Mouse (Mus musculus) neural tube, embryonic 15.5 days (tissue): ENCODE data around the gene Car14. TPM values are rescaled to one million over a fixed set of nuclear protein-coding genes. Genes with fewer than 3 reads are reported as not detected.

ENCODE experiments used
- ATAC-seq: fragments of 200-750 bp; cut with Nextera tagmentation; 2 replicates; pipeline ENCODE4 v1.8.0; 2017; ENCODE audit warnings: mild to moderate bottlenecking, moderate TSS enrichment, moderate library complexity; ENCODE audit not compliant: low FRiP score
- H3K27ac ChIP-seq: fragments of 300-500 bp; sonication (generic); replicated peaks from 2 replicates; pipeline ENCODE4 v1.5.1; 2015; ENCODE audit warnings: mild to moderate bottlenecking, inconsistent platforms
- H3K27me3 ChIP-seq: fragments of 300-500 bp; sonication (generic); replicated peaks from 2 replicates; pipeline ENCODE4 v1.6.1; 2015; ENCODE audit warnings: inconsistent platforms
- H3K36me3 ChIP-seq: fragments of 300-500 bp; sonication (generic); 2 replicates; pipeline ENCODE4 v1.6.1; 2015; ENCODE audit warnings: inconsistent platforms
- H3K4me1 ChIP-seq: fragments of 300-500 bp; sonication (generic); 2 replicates; pipeline ENCODE4 v1.6.1; 2015; ENCODE audit warnings: inconsistent platforms
- H3K4me2 ChIP-seq: fragments of 300-500 bp; sonication (generic); 2 replicates; pipeline ENCODE4 v1.6.1; 2015; ENCODE audit warnings: inconsistent platforms, mild to moderate bottlenecking, moderate library complexity
- H3K4me3 ChIP-seq: fragments of 300-500 bp; sonication (generic); replicated peaks from 2 replicates; pipeline ENCODE4 v1.5.1; 2015; ENCODE audit warnings: mild to moderate bottlenecking, inconsistent platforms
- H3K9ac ChIP-seq: fragments of 300-500 bp; sonication (generic); replicated peaks from 2 replicates; pipeline ENCODE4 v1.6.1; 2015; ENCODE audit warnings: mild to moderate bottlenecking, inconsistent platforms
- H3K9me3 ChIP-seq: fragments of 300-500 bp; sonication (generic); replicated peaks from 2 replicates; pipeline ENCODE4 v1.6.1; 2016; ENCODE audit warnings: inconsistent platforms
- WGBS: fragments of 180-500 bp; shearing (Covaris S2); methylation state at CpG from one replicate; pipeline ENCODE4 v1.1.7; 2015; ENCODE audit warnings: mixed read lengths; 5-methylcytosine and 5-hydroxymethylcytosine counted together
- polyA plus RNA-seq: library from polyadenylated mRNA; unstranded; fragments of >200 nt; fragmentation: Nextera tagmentation; extraction: Ambion mirVana; gene quantifications from 2 replicates; pipeline ENCODE4 v1.2.1, GENCODE M21; 2015

Gene Car14
- polyA plus RNA-seq, 1 experiment from 2014 or later, result 1.3 TPM

- H3K4me1 ChIP-seq, result 0 out of 2 replicates have a peak, but pooled peaks cover 12% of the 10 kb centered on the region
- H3K9ac ChIP-seq, result no peak overlapping the region
- no peaks in the 10 kb centered on the region for H3K27me3 ChIP-seq
- H3K4me3 ChIP-seq, result no peak overlapping the region
- 97% methylated on average over 1 of the region's 1 CpGs for WGBS
- no peaks in the 10 kb centered on the region for H3K9me3 ChIP-seq
- no peak overlapping the region for H3K27ac ChIP-seq
- H3K4me2 ChIP-seq, result no peak overlapping the region
- H3K36me3 ChIP-seq, result peaks cover 43% of the 10 kb centered on the region
- no peak for ATAC-seq
These were observed 30.0 kb upstream of the Car14 start for GRCm38 (mm10) chr3:95934448-95934847.

DNA sequence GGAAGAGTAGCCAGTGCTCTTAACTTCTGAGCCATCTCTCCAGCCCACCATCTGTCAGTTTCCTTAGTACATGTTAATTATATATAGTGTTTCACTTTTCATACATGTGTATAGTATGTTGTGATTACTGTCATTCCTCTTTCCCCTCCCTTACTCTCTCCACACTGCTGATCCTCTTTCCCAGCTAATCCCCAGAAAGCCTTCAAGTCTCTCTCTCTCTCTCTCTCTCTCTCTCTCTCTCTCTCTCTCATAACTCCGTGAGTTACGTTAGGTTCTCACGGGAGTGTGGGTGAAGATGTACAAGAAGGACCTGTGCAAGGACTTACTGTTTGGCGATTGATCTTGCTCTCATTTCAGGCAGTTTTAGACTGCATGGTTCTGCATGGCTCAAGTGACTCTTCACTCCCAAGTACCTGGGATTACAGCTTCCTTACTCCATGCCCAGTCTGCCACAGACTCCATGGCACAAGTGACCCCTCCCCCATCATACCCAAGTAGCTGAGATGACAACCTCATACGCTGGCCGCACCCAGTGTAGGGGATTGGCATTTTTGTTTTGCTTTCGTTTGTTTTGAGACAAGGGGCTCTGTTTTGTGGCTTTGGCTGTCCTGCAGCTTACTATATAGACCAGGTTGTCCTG, 28.7 kb upstream of the Car14 start:
- no peak for ATAC-seq
- Histone ChIP-seq H3K4me2 (no peak overlapping the region), H3K36me3 (peaks cover 31% of the 10 kb centered on the region), H3K4me3 (no peak overlapping the region), H3K27me3 (no peaks in the 10 kb centered on the region), H3K9ac (no peak overlapping the region), H3K4me1 (peaks cover 16% of the 10 kb centered on the region; the same call in 1 of the 2 replicates), H3K9me3 (no peaks in the 10 kb centered on the region), H3K27ac (no peak overlapping the region)
- WGBS, result 94% methylated on average over 7 of the region's 7 CpGs

DNA sequence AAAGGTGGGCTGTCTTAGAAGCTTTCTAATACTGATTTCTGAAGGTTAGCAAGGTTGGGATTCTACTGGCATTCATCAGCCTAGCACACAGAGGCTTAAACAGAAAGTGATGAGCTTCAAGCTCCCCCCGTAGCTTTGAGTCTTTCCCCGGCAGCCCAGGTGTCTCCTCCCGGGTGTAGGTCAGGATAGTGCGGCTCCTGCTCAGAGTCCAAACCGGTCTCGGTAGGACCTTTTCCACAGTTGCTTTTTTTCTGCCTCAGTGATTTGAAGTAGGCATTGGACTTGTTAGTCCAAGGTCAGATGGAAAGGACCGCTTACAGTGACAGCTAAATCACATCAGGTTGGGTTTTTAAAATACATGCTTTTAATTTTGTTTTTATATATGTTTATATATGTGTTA, 28.1 kb upstream of the Car14 start:
- ATAC-seq, result no peak
- Histone ChIP-seq H3K36me3 (peaks cover 24% of the 10 kb centered on the region), H3K27me3 (no peaks in the 10 kb centered on the region), H3K9ac (no peak overlapping the region), H3K4me2 (no peak overlapping the region), H3K27ac (no peak overlapping the region), H3K4me3 (no peak overlapping the region), H3K4me1 (peaks cover 16% of the 10 kb centered on the region; the same call in 1 of the 2 replicates), H3K9me3 (no peaks in the 10 kb centered on the region)
- 96% methylated on average over 7 of the region's 7 CpGs for WGBS

DNA sequence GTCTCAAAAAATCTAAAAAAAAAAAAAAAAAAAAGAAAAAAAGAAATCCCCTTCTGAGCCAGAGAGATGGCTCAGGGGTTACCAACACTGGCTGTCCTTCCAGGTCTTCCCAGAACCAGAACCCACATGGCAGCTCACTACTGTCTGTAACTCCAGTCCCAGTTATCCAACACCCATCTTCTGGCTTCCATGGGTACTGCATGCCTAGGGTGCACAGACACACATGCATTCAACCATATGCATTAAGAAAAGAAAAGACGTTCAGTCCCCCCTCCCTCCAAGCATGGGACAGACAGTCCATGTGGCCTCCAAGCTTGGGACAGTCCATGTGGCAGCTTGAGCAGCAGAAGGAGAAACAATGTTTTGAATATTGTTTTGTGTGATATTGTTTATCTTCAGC, 27.7 kb upstream of the Car14 start:
- H3K27me3 ChIP-seq, result no peaks in the 10 kb centered on the region
- no peak overlapping the region for H3K9ac ChIP-seq
- no peak overlapping the region for H3K27ac ChIP-seq
- peaks cover 20% of the 10 kb centered on the region for H3K36me3 ChIP-seq
- no peaks in the 10 kb centered on the region for H3K9me3 ChIP-seq
- 60% methylated on average over 1 of the region's 1 CpGs for WGBS
- peaks cover 16% of the 10 kb centered on the region; the same call in 1 of the 2 replicates for H3K4me1 ChIP-seq
- no peak overlapping the region for H3K4me3 ChIP-seq
- no peak for ATAC-seq
- H3K4me2 ChIP-seq, result no peak overlapping the region

DNA sequence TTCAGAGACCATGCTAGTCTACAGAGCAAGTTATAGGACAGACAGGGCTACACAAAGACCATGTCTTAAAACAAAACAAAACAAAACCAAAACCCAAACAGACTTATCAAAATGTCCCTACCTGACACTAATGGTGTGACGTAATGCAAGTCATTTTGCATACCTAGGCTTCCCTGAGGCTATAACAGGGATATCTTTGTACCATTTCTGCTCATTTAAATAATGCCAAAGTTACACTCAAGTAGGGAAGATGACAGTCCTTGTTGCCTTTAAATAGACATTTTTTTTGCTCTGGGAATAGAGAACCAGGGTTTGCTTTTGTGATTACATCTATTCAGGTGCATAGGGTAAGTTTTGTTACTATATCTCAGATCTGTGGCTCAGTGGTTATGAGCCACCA, 27.0 kb upstream of the Car14 start:
- Histone ChIP-seq H3K4me3 (no peak overlapping the region), H3K4me2 (no peak overlapping the region), H3K9me3 (no peaks in the 10 kb centered on the region), H3K9ac (no peak overlapping the region), H3K27me3 (no peaks in the 10 kb centered on the region), H3K4me1 (peaks cover 16% of the 10 kb centered on the region; the same call in 1 of the 2 replicates), H3K36me3 (peaks cover 15% of the 10 kb centered on the region), H3K27ac (no peak overlapping the region)
- ATAC-seq, result no peak
- 85% methylated on average over 1 of the region's 1 CpGs for WGBS

DNA sequence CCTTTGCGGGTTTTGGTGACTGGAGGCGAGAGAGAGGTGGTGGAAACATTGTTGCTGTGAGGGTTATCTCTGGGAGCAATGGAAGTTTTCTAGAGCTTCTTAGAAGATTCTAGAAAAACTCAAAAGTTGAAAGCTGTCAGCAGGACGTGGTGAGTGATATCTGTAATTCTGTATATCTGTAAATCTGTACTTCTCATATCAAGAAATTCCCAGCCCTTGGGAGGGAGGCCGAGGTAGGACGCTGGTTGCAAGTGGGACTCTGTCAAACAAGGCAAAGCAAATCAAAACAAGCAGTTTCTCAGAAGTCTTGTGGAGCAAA, 25.9 kb upstream of the Car14 start:
- Histone ChIP-seq H3K27me3 (no peaks in the 10 kb centered on the region), H3K36me3 (peaks cover 14% of the 10 kb centered on the region), H3K4me3 (peak overlapping the region; percentile 87), H3K4me1 (peaks cover 16% of the 10 kb centered on the region; the same call in 1 of the 2 replicates), H3K9ac (peak overlapping the region; percentile 78), H3K9me3 (no peaks in the 10 kb centered on the region), H3K4me2 (peak overlapping the region; percentile 73), H3K27ac (peak overlapping the region; percentile 91; the same call in 1 of the 2 replicates)
- no peak for ATAC-seq
- WGBS, result 1% methylated on average over 5 of the region's 5 CpGs

DNA sequence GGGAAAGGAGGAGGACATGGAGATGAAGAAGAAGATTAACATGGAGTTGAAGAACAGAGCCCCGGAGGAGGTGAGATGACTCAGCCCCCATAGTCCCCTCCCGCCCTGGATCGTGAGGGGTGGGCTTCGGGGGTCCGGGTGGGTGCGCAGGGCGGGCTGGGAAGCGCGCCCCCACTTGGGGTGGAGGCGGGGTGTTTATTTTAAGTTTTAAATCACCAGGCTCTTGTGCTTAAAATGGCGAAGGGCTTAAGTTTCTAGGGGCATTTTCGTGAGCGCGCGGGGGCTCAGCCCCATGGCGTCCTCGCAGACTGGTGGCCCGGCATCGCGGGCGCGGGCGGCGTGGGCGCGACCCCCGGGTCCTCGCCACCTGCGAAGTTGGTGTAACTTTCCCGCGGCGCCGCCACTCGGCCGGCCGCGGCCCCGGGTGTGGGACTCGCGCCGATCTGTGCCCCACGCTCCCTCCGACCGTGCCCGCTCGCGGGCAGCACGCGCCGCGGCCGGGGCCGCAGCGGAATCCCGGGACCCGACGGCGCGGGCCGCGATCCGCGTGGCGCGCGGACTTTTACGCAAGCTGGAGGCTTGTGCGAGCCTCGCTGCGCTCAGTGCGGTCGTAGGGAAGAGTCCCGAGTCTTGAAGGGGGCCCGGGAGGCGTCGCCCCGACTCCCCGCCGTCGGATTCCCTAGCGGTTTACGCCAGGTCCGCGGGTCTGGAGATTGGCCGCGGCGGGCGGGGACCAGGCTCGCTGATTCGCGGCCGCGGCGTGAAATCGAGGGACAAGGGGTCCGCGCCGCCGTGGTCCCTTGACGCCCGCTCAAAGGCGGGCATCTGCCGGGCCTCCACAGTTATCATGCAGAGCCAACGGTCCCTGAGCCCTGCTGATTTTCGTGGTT, 25.3 kb upstream of the Car14 start:
- WGBS, result under 1% methylated on average over 102 of the region's 105 CpGs
- Histone ChIP-seq H3K4me3 (peak overlapping the region; percentile 87), H3K9me3 (no peaks in the 10 kb centered on the region), H3K4me1 (peaks cover 16% of the 10 kb centered on the region; the same call in 1 of the 2 replicates), H3K27me3 (no peaks in the 10 kb centered on the region), H3K27ac (peak overlapping the region; percentile 91), H3K9ac (peak overlapping the region; percentile 78), H3K36me3 (peaks cover 8% of the 10 kb centered on the region), H3K4me2 (peak overlapping the region; percentile 73)
- peak; percentile 58 for ATAC-seq

DNA sequence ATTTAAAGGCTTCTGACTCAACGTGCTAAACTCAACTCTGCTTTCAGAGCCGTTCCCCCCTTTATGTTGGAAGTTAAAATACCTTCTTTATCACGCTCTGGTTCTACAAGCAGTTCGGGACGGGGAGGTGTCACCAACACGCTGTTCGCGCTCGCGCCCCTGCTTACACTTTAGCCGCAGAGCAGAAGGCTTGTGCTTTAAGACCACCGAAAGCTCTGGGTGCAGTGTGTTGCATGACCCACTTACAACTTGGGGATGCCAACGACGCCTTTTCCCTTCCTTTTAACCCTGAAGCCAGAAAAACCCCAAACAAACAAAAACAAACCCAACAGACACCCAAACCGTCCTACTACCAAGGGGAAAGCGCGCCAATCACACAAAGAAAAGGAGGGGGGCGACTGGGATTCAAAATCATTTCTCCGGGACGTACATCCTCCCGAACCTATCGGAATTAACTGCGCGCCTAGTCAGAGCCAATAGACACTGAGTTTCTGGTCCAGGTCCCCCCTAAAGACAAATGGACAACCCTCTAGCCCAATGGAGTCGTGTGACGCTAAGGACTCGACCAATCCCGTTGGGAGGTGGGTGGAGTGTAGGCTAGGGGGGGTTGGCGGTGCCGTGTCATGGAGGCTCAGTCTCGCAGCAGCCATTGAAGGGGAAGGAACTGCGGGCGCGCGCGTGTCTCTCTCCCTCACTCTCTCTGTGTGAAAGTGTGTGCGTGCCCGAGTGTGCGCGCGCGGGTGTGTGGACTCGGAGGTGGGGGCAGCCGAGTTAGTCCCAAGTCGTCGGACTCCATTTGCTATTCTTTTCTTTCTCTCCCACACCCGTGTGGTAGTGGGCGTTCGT, 24.4 kb upstream of the Car14 start, which contains the start of gene Anp32e:
TSS of gene Anp32e (plus strand) at position 589 of the 846 bp plus-strand sequence.
- H3K4me2 ChIP-seq, result peak within 1 kb of the TSS; percentile 73
- no peaks in the 10 kb centered on the region for H3K9me3 ChIP-seq
- under 1% methylated on average over 42 of the region's 49 CpGs for WGBS
- H3K4me3 ChIP-seq, result peak within 1 kb of the TSS; percentile 87
- H3K27me3 ChIP-seq, result no peaks in the 10 kb centered on the region
- peak within 1 kb of the TSS; percentile 91 for H3K27ac ChIP-seq
- peaks cover 16% of the 10 kb centered on the region; the same call in 1 of the 2 replicates for H3K4me1 ChIP-seq
- H3K36me3 ChIP-seq, result no peaks in the 10 kb centered on the region
- peak within 1 kb of the TSS; percentile 78 for H3K9ac ChIP-seq
- peak; percentile 100 for ATAC-seq

DNA sequence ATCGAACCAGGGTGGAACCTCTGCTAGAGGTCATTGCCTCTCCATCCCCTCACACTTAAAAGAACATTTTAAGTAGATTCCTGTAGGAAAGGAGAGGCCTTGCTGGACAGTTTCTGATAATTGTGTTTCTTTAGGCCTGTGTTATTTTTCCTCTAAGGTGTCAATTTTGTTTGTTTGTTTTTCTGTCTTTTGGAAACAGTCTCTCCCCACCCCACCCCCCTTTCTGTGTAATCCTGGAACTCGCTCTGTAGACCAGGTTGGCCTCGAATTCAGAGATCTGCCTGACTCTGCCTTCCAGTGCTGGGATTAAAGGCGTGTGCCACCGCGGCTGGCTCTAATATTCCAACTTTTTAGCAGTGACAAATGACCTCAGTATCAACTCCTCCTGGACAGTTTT, 23.8 kb upstream of the Car14 start:
- no peaks in the 10 kb centered on the region for H3K36me3 ChIP-seq
- peak overlapping the region; percentile 64 for H3K27ac ChIP-seq
- peak overlapping the region; percentile 73 for H3K4me2 ChIP-seq
- peaks cover 16% of the 10 kb centered on the region; the same call in 1 of the 2 replicates for H3K4me1 ChIP-seq
- H3K27me3 ChIP-seq, result no peaks in the 10 kb centered on the region
- peak overlapping the region; percentile 78 for H3K9ac ChIP-seq
- peak overlapping the region; percentile 87 for H3K4me3 ChIP-seq
- 74% methylated on average over 6 of the region's 6 CpGs for WGBS
- H3K9me3 ChIP-seq, result no peaks in the 10 kb centered on the region
- ATAC-seq, result no peak

DNA sequence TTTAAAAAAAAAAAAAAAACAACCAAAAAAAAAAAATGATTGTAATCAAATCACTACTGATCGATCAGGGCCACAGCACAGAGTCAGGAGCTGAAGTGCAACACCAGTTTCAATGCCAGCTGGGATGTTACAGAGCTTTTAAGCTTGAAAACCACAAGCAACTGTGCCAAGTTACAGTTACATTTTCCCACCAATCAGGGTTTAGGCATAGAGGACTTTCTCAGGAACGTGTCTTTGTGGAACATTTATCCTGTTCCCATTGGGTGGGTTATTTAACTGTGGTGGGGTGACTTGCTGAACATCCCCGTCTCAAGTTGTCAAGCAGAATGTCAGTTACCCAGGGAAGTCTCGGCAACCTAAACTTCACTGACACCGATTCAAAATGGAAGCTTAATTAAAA, 20.6 kb upstream of the Car14 start:
- no peak overlapping the region for H3K4me3 ChIP-seq
- WGBS, result 83% methylated on average over 5 of the region's 5 CpGs

GRCm38 (mm10) chr3:95924185-95924584, 19.7 kb upstream of the Car14 start:
- Histone ChIP-seq H3K27ac (no peak overlapping the region), H3K9ac (no peak overlapping the region), H3K4me2 (no peak overlapping the region), H3K36me3 (no peaks in the 10 kb centered on the region), H3K9me3 (no peaks in the 10 kb centered on the region), H3K27me3 (no peaks in the 10 kb centered on the region), H3K4me1 (peaks cover 4% of the 10 kb centered on the region; the same call in 1 of the 2 replicates), H3K4me3 (no peak overlapping the region)
- no peak for ATAC-seq
- WGBS, result 80% methylated on average over 4 of the region's 4 CpGs

More for the DNA sequence above, 20.6 kb upstream of the Car14 start:
- H3K27me3 ChIP-seq, result no peaks in the 10 kb centered on the region
- no peak overlapping the region for H3K27ac ChIP-seq
- H3K9ac ChIP-seq, result no peak overlapping the region
- no peaks in the 10 kb centered on the region for H3K9me3 ChIP-seq
- no peaks in the 10 kb centered on the region for H3K36me3 ChIP-seq
- peaks cover 5% of the 10 kb centered on the region; the same call in 1 of the 2 replicates for H3K4me1 ChIP-seq
- ATAC-seq, result no peak
- no peak overlapping the region for H3K4me2 ChIP-seq
